Mouse (Mus musculus): ENCODE measurements around the gene Rbm24.

The Rbm24 gene

DNA sequence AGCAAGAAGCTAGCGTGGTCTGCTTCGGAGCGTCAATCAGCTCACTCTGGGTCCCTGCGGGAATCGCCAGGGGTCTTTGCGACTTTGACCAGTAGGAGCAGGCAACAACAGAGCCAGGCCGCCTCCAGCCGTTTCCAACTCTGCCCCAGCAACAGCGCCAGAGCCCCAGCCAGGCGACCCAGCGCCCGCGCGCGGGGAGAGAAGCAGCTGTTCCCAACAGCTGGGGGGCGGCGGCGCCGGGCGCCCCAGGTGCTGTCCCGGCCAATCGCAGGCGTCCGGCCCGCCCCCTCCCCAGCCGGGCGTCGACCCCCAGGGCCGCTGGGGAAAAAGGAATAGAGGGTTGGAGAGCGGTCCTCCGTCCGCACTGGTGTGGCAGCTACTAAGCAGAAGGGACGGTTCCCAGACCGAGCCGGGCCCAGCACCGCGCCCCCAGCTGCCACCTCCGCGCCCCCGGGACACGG lies at the start of gene Rbm24:
Gene Rbm24, plus strand, starts transcription at position 294 of the 461 bp plus-strand sequence.
- DNase-seq (ENCODE audit: low spot score) = peak; percentile 82

DNA sequence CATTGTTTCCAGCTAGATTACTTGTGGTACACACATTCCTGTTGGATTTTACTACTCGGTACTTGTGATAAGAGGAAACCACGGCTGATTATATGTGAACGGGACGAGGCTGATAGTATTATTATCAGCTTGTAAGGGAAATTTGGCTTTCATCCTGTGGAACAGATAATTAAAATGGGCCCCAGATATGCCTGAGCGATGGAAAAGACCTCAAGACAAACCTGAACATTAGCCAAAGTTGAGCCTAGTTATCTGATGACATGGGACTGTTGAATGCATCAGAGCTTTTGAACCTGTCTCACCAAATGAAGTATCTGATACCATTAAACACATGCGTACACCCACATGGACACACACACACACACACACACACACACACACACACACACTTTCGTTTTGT lies 45.4 kb upstream of the Rbm24 start:
- no peak for DNase-seq (ENCODE audit: low spot score)

DNA sequence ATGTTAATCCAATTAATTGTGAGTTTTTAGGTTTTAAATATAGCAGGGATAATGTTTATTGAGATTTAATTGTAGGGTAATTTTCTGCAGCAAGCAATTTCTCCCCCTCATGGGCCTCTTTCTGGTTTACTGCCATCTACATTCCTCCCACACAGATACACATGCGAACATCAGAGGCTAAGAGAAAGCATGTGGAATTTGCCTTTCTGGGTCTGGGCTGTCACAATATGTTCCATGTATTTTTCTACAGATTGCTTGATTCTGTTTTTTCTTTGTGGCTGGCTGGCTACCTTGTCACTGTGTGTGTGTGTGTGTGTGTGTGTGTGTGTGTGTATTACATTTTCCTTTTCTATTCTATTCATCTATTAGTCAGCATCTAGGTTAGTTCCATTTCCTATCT lies 42.9 kb upstream of the Rbm24 start:
- DNase-seq (ENCODE audit: low spot score) = no peak

DNA sequence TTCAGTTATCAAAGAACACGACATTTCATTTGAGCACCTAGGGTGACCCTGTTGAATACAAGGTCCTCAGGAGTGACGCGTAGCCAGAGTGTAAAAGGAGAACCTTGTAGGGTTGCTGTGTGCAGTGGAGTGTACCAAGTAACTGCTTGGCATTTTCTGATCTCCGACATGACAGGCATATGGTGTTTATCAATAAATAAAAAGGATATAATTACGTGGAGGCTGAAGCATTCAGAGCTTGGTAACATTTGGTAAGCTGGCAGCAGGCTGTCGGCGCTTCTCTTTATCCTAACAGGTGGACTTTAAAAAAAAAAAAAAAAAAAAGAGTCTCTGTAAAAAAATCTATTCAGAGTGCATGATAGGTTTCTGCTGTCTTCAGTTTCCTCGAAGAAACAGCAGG lies 30.8 kb upstream of the Rbm24 start:
- no peak for DNase-seq (ENCODE audit: low spot score)

DNA sequence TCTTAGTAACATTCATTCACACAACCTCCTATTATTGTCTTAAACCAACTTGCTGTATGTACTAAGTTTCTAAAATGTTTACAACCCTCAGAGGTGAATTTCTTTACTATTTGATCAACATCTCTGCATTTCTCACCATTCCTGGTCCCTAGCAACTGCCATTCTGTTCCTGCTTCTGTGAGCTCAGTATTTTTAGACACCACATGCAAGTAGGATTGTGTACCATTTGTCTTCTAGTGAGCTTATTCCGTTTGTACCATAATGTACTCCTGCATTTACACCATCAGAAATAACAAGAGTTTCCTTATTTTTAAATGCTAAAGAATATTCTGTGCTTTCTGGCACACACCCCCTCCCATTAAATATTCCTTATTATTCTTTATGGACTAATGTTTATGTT lies 26.6 kb upstream of the Rbm24 start:
- no peak for DNase-seq (ENCODE audit: low spot score)

DNA sequence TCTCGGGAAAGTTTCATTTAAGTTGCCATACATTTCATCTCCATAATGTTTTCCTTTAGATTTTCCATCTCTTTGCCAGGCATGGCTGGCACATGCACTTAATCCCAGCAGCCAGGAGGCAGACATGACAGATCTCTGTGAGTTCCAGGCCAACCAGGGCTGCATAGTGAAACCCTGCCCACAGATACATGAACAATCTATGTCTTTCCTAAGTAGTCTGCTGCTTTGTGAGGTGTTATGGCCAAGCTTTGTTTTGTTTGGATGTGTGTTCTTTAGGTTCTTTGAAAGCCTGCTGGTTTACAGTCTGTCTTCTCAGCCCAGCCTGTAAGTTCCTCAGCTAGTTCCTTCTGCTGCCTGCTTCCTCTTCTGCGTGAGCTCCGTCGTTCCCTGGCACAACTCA lies 25.3 kb upstream of the Rbm24 start:
- DNase-seq (ENCODE audit: low spot score) = no peak

DNA sequence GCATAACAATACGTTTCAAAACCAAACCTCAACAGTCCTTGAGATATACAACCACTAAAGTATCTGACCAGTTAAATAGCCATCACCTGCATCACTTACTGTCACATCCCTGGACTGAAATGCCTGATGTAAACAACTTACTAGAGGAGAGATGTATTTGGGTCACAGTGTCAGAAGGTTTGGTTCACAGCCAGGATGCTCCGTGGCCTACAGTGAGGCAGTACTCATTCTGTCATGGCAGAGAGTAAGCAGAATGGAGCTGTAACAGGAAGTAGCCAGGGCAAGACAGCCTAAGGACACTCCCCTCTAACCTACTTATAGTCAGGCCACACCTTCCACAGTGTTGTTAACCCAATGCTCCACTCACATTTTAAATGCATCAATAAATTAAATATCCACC lies 24.3 kb upstream of the Rbm24 start:
- no peak for DNase-seq (ENCODE audit: low spot score)

DNA sequence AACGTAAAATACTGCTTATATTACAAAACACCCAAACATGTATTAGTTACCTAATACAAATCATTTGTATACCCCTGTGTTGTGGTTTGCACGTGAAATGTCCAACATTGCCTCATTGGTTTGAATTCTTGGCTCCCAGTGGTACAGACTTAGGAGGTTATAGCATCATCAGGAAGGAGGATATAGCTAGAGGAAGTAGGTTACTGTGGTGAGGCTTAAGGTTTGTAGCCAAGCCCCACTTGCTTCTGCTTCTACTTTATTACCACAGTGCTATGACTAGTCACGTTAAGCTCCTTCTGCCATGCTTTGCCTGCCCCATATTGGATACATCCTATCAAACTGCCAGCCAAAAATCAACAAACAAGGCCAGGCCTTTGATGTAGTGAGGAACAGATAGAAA lies 21.0 kb upstream of the Rbm24 start:
- DNase-seq (ENCODE audit: low spot score) = no peak

DNA sequence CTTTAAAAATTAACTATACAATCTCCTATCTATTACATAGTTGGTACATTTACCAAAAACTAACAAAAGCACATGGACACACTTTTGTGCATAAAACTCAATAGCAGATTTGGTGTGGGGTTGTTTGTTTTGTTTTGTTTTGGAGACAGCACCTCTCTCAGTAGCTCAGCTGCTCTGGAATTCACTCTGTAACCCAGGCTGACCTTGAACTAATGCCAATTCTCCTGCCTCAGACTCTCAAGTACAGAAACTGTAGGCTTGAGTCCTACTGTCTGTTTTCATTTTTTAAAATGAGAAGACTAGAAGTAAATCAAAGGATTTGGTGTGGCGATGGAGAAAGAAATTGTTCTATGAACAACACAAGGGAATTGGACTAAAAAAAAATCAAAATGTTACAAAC lies 11.1 kb upstream of the Rbm24 start:
- no peak for DNase-seq (ENCODE audit: low spot score)

DNA sequence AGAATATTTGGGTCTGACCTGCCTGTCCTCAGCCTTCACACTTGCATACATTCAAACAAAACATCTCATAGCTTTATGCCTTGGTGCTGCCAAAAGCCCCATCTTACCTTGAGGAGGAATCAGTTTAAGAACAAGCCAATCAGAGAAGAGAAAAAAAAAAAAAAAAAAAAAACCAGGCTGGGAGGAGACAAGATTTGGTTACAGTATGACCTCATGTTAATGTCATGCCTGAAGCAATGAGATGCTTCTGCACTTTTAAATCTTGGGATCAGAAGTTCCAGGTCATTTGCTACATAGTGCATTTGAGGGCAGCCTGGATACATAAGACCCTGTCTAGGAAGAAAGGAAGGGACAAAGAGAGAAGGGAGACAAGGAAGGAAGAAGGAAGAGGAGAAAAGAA lies 6.0 kb upstream of the Rbm24 start:
- no peak for DNase-seq (ENCODE audit: low spot score)

DNA sequence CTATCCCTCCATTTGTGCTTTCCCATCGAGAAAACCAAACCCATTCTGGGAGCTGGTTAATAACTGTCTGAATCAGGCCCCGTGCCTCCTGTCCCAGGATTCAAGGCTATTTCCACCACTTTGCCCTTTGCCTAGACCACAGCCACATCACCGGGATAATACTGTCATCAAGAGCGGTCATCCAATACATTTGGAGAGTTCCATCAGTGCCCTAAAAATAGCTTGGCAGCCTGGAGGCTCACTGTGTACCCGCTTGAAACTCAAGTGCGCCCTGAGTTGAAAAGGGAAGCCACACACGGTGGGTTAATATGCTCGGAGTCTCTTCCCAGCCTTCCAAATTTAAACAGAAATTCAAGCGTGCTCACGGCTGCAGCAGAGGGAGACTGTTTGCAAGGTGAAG lies 4.6 kb upstream of the Rbm24 start:
- DNase-seq (ENCODE audit: low spot score) = no peak

DNA sequence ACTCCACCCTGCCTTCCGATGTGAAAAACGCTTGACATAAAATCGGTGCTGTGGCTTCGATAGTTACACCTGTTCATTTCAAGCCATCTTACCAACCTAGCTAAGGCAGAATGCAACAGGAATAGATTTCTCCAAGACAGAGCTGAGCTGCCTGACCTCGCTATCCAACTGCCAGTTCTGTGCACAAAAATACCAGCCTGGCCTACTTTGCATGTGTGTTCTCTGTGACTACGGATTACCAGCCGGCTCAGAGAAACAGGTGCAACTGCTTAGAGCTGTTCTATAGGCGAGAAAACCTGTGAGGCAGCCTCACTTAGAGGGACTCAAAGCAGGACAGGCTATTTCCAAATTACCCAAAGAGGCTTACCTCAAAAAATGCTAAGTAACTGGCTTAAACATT lies 4.2 kb upstream of the Rbm24 start:
- DNase-seq (ENCODE audit: low spot score) = no peak

DNA sequence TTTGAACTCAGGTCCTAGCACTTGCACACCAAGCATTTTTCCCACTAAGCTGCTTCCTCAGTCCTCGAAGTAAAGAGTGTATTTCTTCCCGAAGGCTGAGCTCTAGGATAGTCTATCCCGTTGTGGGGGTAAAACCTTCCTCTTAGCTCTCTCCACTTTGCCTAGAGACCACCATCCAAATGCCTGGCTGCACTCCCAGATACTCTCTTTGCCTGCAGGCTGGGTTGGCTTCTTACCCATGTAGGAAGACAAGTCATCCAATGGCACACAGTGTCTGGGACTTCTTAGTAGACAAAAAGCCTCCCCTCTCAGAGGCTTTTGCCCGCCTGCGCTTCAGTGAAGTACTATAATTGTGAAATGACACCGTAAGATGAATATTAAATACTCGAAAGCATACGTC lies 2.2 kb upstream of the Rbm24 start:
- DNase-seq (ENCODE audit: low spot score) = no peak

DNA sequence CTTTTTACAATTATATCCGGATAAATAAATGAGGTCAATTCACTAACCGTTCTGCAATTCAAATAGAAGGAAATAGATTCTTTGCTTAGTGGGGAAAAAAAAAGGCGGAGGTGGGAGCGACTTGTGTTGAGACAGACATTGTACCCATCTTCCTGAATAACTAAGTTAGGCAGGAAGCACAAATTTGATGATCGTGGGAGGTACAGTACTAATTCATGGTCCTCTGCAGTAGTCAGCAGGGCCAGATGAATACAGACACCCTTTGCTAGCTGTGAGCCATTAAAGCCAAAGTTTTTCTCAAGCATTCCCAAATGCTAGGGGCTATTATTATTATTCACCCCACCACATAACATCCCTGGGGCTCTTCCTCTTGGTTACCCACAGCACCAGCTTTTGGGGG lies 640 bp upstream of the Rbm24 start:
- DNase-seq (ENCODE audit: low spot score) = no peak

DNA sequence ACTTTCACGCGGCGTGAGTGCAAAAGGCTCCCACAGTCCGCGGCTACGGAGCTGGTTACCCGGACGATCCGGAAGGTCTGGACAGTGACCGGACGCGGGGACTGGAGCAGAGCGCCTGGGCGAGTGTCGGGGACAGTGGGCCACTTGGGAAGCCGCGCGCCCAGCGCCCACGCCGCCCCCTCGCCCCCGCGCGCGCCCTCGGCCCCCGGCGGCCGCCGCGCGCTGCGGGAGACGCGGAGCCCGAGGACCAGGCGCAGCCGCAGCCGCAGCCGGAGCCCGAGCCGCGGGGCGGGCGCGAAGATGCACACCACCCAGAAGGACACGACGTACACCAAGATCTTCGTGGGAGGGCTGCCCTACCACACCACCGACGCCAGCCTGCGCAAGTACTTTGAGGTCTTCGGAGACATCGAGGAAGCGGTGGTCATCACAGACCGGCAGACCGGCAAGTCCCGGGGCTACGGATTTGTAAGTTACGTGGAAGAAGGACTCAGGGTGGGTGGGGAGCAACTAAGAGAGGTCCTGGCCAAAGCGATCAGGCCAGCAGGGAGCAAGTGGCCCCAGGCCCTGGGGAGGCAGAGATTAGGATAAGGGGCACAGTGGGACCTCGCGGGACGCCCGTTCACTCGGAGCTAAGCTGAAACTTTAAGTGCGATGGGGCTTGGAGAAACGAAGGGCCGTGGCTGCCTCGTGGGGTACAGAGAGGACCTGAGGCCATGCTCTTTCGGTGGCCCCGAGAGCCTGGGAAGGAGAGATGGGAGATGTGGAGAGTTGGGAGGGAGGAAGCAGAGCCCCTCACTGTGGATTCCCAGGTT lies 704 bp downstream of the Rbm24 start:
- DNase-seq (ENCODE audit: low spot score) = peak; percentile 43

DNA sequence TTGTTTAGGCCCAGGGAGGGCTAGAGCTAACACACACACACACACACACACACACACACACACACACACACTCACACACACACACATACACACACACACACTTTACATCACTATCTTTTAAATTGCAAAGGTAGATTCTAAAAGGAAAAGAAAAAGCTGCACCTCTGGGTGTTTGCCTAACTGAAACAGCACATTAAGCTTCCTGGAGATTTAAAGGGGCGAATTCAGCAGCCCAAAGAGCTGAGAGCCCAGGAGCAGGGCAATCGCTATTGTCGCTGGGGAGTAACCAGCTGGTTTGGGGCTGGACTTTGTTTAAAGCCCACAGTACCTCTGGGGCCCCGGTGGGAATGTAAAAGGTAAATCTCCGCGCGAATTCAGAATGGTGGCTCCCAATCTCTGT lies 1.4 kb downstream of the Rbm24 start:
- DNase-seq (ENCODE audit: low spot score) = peak; percentile 44

DNA sequence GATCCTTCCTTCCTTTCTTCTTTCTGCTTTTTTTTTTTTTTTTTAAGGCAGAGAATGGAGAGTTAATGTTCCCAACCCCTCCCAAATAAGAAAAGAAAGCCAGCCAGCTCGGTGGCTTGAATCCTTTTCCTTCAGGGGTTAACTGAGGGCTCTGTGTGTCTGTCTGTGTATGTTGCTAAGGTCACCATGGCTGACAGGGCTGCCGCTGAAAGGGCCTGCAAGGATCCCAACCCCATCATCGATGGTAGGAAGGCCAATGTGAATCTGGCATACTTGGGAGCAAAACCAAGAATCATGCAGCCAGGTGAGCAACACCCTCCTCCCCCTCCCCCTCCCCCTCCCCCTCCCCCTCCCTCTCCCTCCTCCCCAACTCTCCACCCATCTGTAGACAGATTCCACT lies 1.9 kb downstream of the Rbm24 start:
- peak; percentile 35 for DNase-seq (ENCODE audit: low spot score)

DNA sequence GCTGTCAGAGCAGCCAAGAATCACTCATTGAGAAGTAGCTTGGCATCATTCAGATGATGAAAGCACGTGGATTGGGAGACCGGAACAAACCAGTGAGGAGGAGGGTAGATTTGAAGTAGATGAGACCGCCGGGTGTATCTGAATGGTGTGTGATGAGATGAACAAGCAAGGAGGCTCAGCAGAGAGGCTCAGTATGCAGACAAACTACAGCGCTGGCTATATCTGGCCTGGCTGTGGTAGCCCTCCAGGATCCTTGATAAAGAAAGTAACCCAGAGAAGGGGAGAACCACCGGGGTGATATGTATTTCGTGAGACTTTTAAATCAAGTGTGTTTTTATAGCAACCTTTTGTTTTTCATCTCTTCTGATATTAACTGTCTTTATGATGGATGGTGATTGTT lies 5.6 kb downstream of the Rbm24 start:
- no peak for DNase-seq (ENCODE audit: low spot score)

DNA sequence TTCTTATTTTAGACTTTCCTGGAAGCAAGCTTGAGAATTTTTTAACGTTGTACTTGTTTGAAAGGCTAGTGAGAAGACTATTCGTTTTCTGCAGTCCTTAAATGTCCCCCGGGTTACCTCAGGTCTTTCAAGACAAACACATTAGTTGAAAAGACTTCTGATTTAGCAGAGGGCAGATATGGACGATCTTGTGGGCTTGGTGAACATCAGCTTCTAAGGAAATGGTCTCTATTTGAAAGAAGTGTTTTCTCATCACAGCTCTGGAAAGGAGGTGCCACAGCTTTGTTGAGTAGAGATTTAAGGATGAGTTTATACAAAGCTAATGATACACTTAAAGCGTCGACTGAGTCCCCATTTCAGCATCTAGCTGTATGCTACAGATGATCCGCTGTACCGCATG lies 6.1 kb downstream of the Rbm24 start:
- no peak for DNase-seq (ENCODE audit: low spot score)

DNA sequence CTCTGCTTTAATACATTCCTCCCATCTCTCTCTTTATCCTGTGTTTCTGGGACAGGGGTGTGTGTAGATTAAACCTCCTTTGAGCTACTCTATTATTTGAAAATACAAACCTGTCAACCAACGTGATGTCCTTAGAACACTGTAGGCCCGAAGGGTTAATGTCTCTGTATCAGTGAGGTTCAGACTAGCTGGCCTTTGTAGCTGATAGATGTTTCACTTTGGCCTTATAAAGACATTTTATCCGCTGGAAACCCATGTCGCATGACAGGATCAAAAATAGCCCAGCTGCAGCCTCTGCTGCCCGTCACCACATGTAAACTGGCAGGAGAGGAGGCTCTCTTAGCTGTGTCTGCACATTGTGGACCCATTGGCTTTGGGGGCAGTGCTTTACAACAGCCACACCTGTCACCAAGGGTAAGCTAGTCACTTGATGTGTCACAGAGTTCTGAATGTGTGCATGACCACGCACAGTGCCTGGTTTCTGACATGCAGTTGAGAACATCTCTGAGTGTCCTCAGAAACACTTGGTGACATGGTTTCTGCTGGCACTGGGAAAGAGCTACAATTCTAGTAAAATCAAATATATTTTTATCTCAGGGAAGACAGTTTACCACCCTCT lies 8.5 kb downstream of the Rbm24 start:
- no peak for DNase-seq (ENCODE audit: low spot score)

DNA sequence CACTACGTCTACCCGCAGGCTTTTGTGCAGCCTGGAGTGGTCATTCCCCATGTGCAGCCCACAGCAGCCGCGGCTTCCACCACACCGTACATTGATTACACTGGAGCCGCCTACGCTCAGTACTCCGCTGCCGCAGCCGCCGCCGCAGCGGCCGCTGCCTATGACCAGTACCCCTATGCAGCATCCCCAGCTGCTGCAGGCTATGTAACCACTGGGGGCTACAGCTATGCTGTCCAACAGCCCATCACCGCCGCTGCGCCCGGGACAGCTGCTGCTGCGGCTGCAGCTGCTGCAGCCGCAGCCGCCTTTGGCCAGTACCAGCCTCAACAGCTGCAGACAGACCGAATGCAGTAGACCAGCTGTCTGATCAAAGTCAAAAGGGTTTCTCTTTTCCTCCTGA lies 10.7 kb downstream of the Rbm24 start:
- DNase-seq (ENCODE audit: low spot score) = no peak

DNA sequence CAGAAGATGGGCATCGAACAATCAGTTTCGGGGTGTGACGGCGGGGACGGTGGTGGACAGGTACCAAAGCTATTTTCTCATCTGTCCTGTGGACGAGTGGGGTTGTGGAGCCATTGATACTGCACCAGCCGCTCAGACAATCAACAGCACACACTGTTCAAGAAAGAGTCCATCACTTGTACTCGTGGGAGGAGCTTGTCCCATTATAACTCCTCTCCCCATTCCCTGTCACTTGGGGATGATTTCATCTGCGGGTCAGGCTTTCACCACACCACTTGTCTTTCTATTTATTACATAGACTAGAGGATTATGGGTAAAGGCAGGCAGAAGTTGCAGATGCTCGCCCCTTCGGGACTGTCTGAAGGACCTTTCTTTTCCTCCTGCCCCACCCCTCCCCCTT lies 11.6 kb downstream of the Rbm24 start:
- no peak for DNase-seq (ENCODE audit: low spot score)

DNA sequence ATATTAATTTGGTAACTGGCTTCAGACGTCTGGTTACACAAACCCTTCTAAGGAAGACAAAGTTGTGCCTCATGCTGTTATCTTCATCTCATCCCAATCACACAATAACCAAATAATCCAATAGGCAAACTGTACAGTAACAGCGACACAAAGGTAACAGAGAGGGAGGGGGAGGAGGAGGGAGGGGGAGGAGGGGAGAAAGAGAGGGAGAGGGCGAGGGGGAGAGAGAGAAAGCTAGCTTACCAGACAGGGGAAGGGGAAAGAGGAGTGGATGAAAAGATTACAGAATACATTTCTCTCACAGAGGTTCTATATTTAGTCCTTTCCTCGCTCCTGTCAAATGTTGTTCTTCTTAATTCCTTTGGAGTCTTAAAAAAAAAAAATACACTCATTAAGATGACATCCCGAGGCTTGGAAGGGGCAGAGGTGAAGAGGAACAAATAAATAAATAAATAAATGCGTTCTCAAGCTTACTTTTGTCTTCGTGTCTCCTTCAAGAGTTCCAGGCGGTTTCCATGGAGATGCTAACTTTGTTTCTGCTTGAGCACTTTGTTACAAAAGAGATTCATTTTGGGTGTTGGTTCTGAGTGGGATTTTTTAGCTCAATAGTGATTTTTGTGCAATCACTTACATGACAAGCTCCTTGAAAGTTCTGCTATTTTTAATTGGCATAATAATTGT lies 15.8 kb downstream of the Rbm24 start:
- peak; percentile 72 for DNase-seq (ENCODE audit: low spot score)
